Mouse (Mus musculus) layer of hippocampus, adult 2 months (tissue): ENCODE data around the gene Olfr1532-ps1. TPM values are rescaled to one million over a fixed set of nuclear protein-coding genes. Genes with fewer than 3 reads are reported as not detected.
"Not testable (repeated sequence)": the region's sequence is repeated elsewhere in the genome, so short reads cannot be mapped to it uniquely, and the experiment has no call there.

Experiments
- DNase-seq, 2 experiments: peaks; one replicate each; pipeline ENCODE4 v3.0.0; 2022; ENCODE audit warnings: low spot score in 2 of 2
- H3K27ac ChIP-seq: fragments of 200-600 bp; 2 replicates; pipeline ENCODE4 v1.8.1; 2022
- H3K4me3 ChIP-seq: fragments of 200-600 bp; 2 replicates; pipeline ENCODE4 v1.8.1; 2022; ENCODE audit warnings: mild to moderate bottlenecking
- CTCF ChIP-seq: fragments of 200-600 bp; conservative IDR thresholded peaks from 2 replicates; pipeline ENCODE4 v1.8.1; 2022; ENCODE audit warnings: antibody characterized with exemption, mild to moderate bottlenecking, moderate library complexity
- long read RNA-seq, 2 experiments: library from polyadenylated mRNA; stranded (forward); transcript quantifications; one replicate each; pipeline ENCODE4 v2.0.0; 2021; ENCODE audit warnings: borderline mapping rate in 2 of 2
- total RNA-seq, 2 experiments: library from RNA; stranded (reverse); gene quantifications; 2 replicates each; pipeline ENCODE4 v1.2.3; 2021

Olfr1532-ps1 gene
- total RNA-seq, result not detected
- long read RNA-seq, experiment 1, result 0 reads
- long read RNA-seq, experiment 2, result 0 reads

GRCm38 (mm10) chr7:106907676-106908075 lies at the start of gene Olfr1532-ps1:
Gene Olfr1532-ps1 (plus strand): TSS chr7:106908001.
- no peak for DNase-seq
- H3K4me3 ChIP-seq, result no peak within 1 kb of the TSS
- H3K27ac ChIP-seq, result no peak within 1 kb of the TSS
- no peak for TF ChIP-seq CTCF

- no peak within 1 kb of the TSS for H3K27ac ChIP-seq
- no peak for DNase-seq
- no peak for TF ChIP-seq CTCF
- H3K4me3 ChIP-seq, result no peak within 1 kb of the TSS
Measured at GRCm38 (mm10) chr7:106862885-106863284, 44.9 kb upstream of the Olfr1532-ps1 start, which contains the start of gene Olfr704. Gene Olfr704 (plus strand): TSS chr7:106863185.

- Histone ChIP-seq H3K27ac (no peak within 1 kb of the TSS), H3K4me3 (no peak within 1 kb of the TSS)
- DNase-seq, result no peak
- TF ChIP-seq CTCF, result no peak
Measured at GRCm38 (mm10) chr7:106876791-106877190, 31.0 kb upstream of the Olfr1532-ps1 start, which contains the start of gene Olfr705. Gene Olfr705 (minus strand): TSS chr7:106876891.

DNA sequence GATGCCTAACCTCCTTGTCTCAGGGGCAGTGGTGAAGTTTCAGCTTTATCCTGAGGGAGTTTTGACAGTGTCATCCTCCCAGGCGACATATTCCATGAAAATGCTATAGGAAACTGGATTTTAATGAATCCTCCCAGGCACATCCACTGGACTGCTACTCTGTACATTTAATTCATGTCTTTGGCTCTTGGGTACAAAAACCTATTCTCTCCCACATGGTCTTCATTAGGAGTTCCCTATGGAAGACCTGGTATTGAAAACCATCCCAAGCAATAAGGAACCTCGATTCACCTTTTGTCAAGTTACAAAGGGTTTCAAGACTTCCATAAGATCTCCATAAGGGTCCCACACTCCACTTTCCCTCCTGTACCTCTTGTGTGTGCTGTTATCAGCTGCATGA lies 19.7 kb upstream of the Olfr1532-ps1 start, which contains the start of gene Olfr706:
Gene Olfr706, minus strand, starts transcription at position 101 of the 400 bp plus-strand sequence.
- TF ChIP-seq CTCF, result no peak
- Histone ChIP-seq H3K27ac (no peak within 1 kb of the TSS), H3K4me3 (no peak within 1 kb of the TSS)
- no peak for DNase-seq

DNA sequence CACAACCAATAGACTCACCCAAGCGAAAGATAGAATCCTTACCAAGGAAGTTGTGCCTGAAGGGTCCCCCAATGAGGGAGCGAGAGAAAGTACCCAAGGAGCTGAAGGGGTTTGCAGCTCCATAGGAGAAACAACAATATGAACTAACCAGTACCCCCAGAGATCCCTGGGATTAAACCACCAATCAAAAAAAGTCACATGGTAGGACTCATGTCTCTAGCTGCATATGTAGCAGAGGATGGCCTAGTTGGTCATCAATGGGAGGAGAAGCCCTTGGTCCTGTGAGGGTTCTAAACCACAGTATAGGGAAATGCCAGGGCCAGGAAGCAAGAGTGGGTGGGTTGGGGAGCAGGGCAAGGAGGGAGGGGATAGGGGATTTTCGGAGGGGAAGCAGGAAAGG lies 6.7 kb upstream of the Olfr1532-ps1 start, which contains the start of gene Olfr707:
Gene Olfr707, minus strand, starts transcription at position 101 of the 400 bp plus-strand sequence.
- not testable (repeated sequence) for H3K27ac ChIP-seq, H3K4me3 ChIP-seq, DNase-seq

- not testable (repeated sequence) for H3K27ac ChIP-seq, H3K4me3 ChIP-seq
- DNase-seq, result peak in 1 of 2 experiments; percentile 0
Measured at GRCm38 (mm10) chr7:106920961-106921360, 13.2 kb downstream of the Olfr1532-ps1 start.

GRCm38 (mm10) chr7:106932119-106932518 lies 24.3 kb downstream of the Olfr1532-ps1 start, which contains the start of gene Olfr709-ps1:
Gene Olfr709-ps1 (minus strand): TSS chr7:106932219.
- no peak within 1 kb of the TSS for H3K27ac ChIP-seq
- no peak for DNase-seq
- no peak within 1 kb of the TSS for H3K4me3 ChIP-seq
- TF ChIP-seq CTCF, result no peak

- no peak for DNase-seq
- no peak within 1 kb of the TSS for H3K27ac ChIP-seq
- no peak for TF ChIP-seq CTCF
- H3K4me3 ChIP-seq, result no peak within 1 kb of the TSS
Measured at GRCm38 (mm10) chr7:106948212-106948611, 40.4 kb downstream of the Olfr1532-ps1 start, which contains the start of gene Olfr710. Gene Olfr710 (minus strand): TSS chr7:106948312.

DNA sequence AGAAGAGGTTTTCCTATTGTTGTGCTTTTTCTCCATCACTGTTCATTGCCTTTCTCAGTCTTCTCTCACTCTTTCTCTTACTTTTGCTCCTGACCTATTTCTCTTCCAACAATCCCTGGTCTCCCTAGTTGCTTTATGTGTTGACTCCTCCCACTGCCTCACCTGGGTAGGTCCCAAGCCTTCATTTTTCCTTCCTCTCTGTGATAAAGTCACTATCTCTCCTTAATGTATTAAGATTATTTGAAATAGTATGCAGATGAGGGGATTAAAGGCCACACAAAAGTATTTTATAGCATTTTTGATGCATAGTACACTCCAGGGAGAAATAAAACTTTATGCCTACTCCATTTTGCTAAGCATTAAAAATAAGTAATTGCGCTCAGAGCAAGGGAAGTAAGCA lies 56.0 kb downstream of the Olfr1532-ps1 start, which contains the start of gene Olfr6:
Gene Olfr6, minus strand, starts transcription at position 101 of the 400 bp plus-strand sequence.
- no peak within 1 kb of the TSS for H3K27ac ChIP-seq
- no peak for TF ChIP-seq CTCF
- no peak for DNase-seq
- no peak within 1 kb of the TSS for H3K4me3 ChIP-seq

Other genes starting within 250 kb of the Olfr1532-ps1 start
- not detected for gene Olfr693, start 227.4 kb upstream of the Olfr1532-ps1 start, total RNA-seq
- not detected for gene Olfr694, start 216.2 kb upstream of the Olfr1532-ps1 start, total RNA-seq
- not detected for gene Olfr695, start 191.6 kb upstream of the Olfr1532-ps1 start, total RNA-seq
- not detected for gene Olfr697, start 165.6 kb upstream of the Olfr1532-ps1 start, total RNA-seq
- gene Olfr698, start 152.6 kb upstream of the Olfr1532-ps1 start, total RNA-seq, result not detected
- not detected for gene Olfr699, start 114.8 kb upstream of the Olfr1532-ps1 start, total RNA-seq
- not detected for gene Olfr700, start 99.2 kb upstream of the Olfr1532-ps1 start, total RNA-seq
- not detected for gene Olfr701, start 93.9 kb upstream of the Olfr1532-ps1 start, total RNA-seq
- gene Olfr702, start 74.1 kb upstream of the Olfr1532-ps1 start, total RNA-seq, result not detected
- gene Olfr703, start 64.6 kb upstream of the Olfr1532-ps1 start, total RNA-seq, result not detected
- gene Olfr704, start 44.8 kb upstream of the Olfr1532-ps1 start, total RNA-seq, result not detected
- not detected for gene Olfr705, start 31.1 kb upstream of the Olfr1532-ps1 start, total RNA-seq
- not detected for gene Olfr706, start 19.8 kb upstream of the Olfr1532-ps1 start, total RNA-seq
- not detected for gene Olfr707, start 6.8 kb upstream of the Olfr1532-ps1 start, total RNA-seq
- not detected for gene Olfr709-ps1, start 24.2 kb downstream of the Olfr1532-ps1 start, total RNA-seq
- gene Olfr710, start 40.3 kb downstream of the Olfr1532-ps1 start, total RNA-seq, result not detected
- under 1 TPM in 1 of 2 experiments, not detected in 1; 0.08 TPM for gene Olfr6, start 55.9 kb downstream of the Olfr1532-ps1 start, total RNA-seq
- gene Olfr711, start 67.5 kb downstream of the Olfr1532-ps1 start, total RNA-seq, result not detected
- gene Olfr2, start 98.1 kb downstream of the Olfr1532-ps1 start, total RNA-seq, result not detected
- not detected for gene Olfr713, start 123.2 kb downstream of the Olfr1532-ps1 start, total RNA-seq
- gene Olfr714, start 163.0 kb downstream of the Olfr1532-ps1 start, total RNA-seq, result not detected
- gene Olfr17, start 185.2 kb downstream of the Olfr1532-ps1 start, total RNA-seq, result not detected
- gene Olfr715b, start 202.4 kb downstream of the Olfr1532-ps1 start, total RNA-seq, result not detected
- not detected for gene Olfr715, start 223.1 kb downstream of the Olfr1532-ps1 start, total RNA-seq
- gene Olfr716, start 230.3 kb downstream of the Olfr1532-ps1 start, total RNA-seq, result not detected